Mouse (Mus musculus): ENCODE measurements around the gene Sgms1. TPM values are rescaled to one million over a fixed set of nuclear protein-coding genes. Genes with fewer than 3 reads are reported as not detected.
A peak's percentile ranks its signal among the peaks of the same experiment; 100 is the strongest.
"Not testable (repeated sequence)": the region's sequence is repeated elsewhere in the genome, so short reads cannot be mapped to it uniquely, and the experiment has no call there.

Gene Sgms1
- total RNA-seq, 2 experiments from 2014 or later, result 58.8 to 59.5 TPM

- Histone ChIP-seq H3K4me3 (no peak overlapping the region), H3K27ac (no peak overlapping the region)
- peak; percentile 54 to 62 for DNase-seq (ENCODE audit: extremely low spot score in 1 of 2, low spot score in 2 of 2)
- intact Hi-C loops (cut with DNase I), result no loop called here
- TF ChIP-seq CTCF (IDR thresholded peaks at IDR 0.05), result no peak
Observed at GRCm38 (mm10) chr19:32365111-32365510, 24.4 kb downstream of the Sgms1 start.

- no peak overlapping the region for H3K27ac ChIP-seq
- H3K4me3 ChIP-seq, result no peak overlapping the region
- intact Hi-C loops (cut with DNase I), result no loop called here
- no peak for TF ChIP-seq CTCF (IDR thresholded peaks at IDR 0.05)
- DNase-seq (ENCODE audit: extremely low spot score in 1 of 2, low spot score in 2 of 2), result no peak
Observed at GRCm38 (mm10) chr19:32363587-32363986, 25.9 kb downstream of the Sgms1 start.

- no peak for TF ChIP-seq CTCF (IDR thresholded peaks at IDR 0.05)
- intact Hi-C loops (cut with DNase I), result no loop called here
- Histone ChIP-seq H3K4me3 (no peak overlapping the region), H3K27ac (no peak overlapping the region)
- no peak for DNase-seq (ENCODE audit: extremely low spot score in 1 of 2, low spot score in 2 of 2)
Observed at GRCm38 (mm10) chr19:32362520-32362919, 27.0 kb downstream of the Sgms1 start.

GRCm38 (mm10) chr19:32360989-32361698 is 28.4 kb downstream of the Sgms1 start:
- Histone ChIP-seq H3K4me3 (no peak overlapping the region), H3K27ac (no peak overlapping the region)
- no peak for TF ChIP-seq CTCF (IDR thresholded peaks at IDR 0.05)
- intact Hi-C loops (cut with DNase I), result no loop called here
- DNase-seq (ENCODE audit: extremely low spot score in 1 of 2, low spot score in 2 of 2), result no peak

GRCm38 (mm10) chr19:32360546-32360945 is 29.0 kb downstream of the Sgms1 start:
- TF ChIP-seq CTCF (IDR thresholded peaks at IDR 0.05), result no peak
- DNase-seq (ENCODE audit: extremely low spot score in 1 of 2, low spot score in 2 of 2), result no peak
- no peak overlapping the region for H3K27ac ChIP-seq
- H3K4me3 ChIP-seq, result no peak overlapping the region
- intact Hi-C loops (cut with DNase I), result no loop called here

- DNase-seq (ENCODE audit: extremely low spot score in 1 of 2, low spot score in 2 of 2), result no peak
- Histone ChIP-seq H3K4me3 (no peak overlapping the region), H3K27ac (no peak overlapping the region)
- no peak for TF ChIP-seq CTCF (IDR thresholded peaks at IDR 0.05)
- intact Hi-C loops (cut with DNase I), result no loop called here
Observed at GRCm38 (mm10) chr19:32358699-32359517, 30.6 kb downstream of the Sgms1 start.

GRCm38 (mm10) chr19:32358011-32358410 is 31.5 kb downstream of the Sgms1 start:
- H3K27ac ChIP-seq; DNase-seq (ENCODE audit: extremely low spot score in 1 of 2, low spot score in 2 of 2); intact Hi-C loops (cut with DNase I); H3K4me3 ChIP-seq: not testable (repeated sequence)

- no peak for TF ChIP-seq CTCF (IDR thresholded peaks at IDR 0.05)
- Histone ChIP-seq H3K4me3 (no peak overlapping the region), H3K27ac (no peak overlapping the region)
- no peak for DNase-seq (ENCODE audit: extremely low spot score in 1 of 2, low spot score in 2 of 2)
- intact Hi-C loops (cut with DNase I), result no loop called here
Observed at GRCm38 (mm10) chr19:32356166-32356565, 33.3 kb downstream of the Sgms1 start.

- intact Hi-C loops (cut with DNase I), result no loop called here
- no peak for DNase-seq (ENCODE audit: extremely low spot score in 1 of 2, low spot score in 2 of 2)
- H3K27ac ChIP-seq, result no peak overlapping the region
- TF ChIP-seq CTCF (IDR thresholded peaks at IDR 0.05), result no peak
- H3K4me3 ChIP-seq, result no peak overlapping the region
Observed at GRCm38 (mm10) chr19:32353447-32353846, 36.1 kb downstream of the Sgms1 start.

- no peak overlapping the region for H3K27ac ChIP-seq
- intact Hi-C loops (cut with DNase I), result no loop called here
- TF ChIP-seq CTCF (IDR thresholded peaks at IDR 0.05), result no peak
- H3K4me3 ChIP-seq, result no peak overlapping the region
- DNase-seq (ENCODE audit: extremely low spot score in 1 of 2, low spot score in 2 of 2), result no peak
Observed at GRCm38 (mm10) chr19:32348955-32349654, 40.4 kb downstream of the Sgms1 start.

- intact Hi-C loops (cut with DNase I), result no loop called here
- Histone ChIP-seq H3K4me3 (no peak overlapping the region), H3K27ac (no peak overlapping the region)
- no peak for DNase-seq (ENCODE audit: extremely low spot score in 1 of 2, low spot score in 2 of 2)
- no peak for TF ChIP-seq CTCF (IDR thresholded peaks at IDR 0.05)
Observed at GRCm38 (mm10) chr19:32347491-32347890, 42.0 kb downstream of the Sgms1 start.

Measured in left cerebral cortex, adult 2 months (tissue).